Comparison of ENCODE assay signal across 8 mouse cellular contexts in genomic region chr2:153214771-153215259, GRCm38 (mm10). TPM values are rescaled to one million over a fixed set of nuclear protein-coding genes. Genes with fewer than 3 reads are reported as not detected.
DNase-seq lines count a peak whose midpoint lies in the region; ATAC-seq and TF ChIP-seq lines count a peak whose summit lies in the region.
"Had no signal": no experiment of that assay in that cellular context is flagged by ENCODE, and none has a peak within 500 bp of the region (broad histone marks: within the 10 kb centered on the region; RNA-seq: fewer than 3 reads in every experiment).

No protein-coding gene starts in this region.

- H3K27ac ChIP-seq in liver, embryonic 12.5 days, result peak overlapping the region; percentile 55
- no peak overlapping the region for H3K27ac ChIP-seq in midbrain, embryonic 14.5 days (replicated peaks; ENCODE audit: low read depth, low read length)

- H3K27me3 ChIP-seq in C2C12 (ENCODE audit: control insufficient read depth, insufficient read depth, insufficient read length) (no peaks in the 10 kb centered on the region), G1E (ENCODE audit: insufficient read depth, low read length) (no peaks in the 10 kb centered on the region), myocyte (ENCODE audit: control insufficient read depth, insufficient read depth, insufficient read length) (no peaks in the 10 kb centered on the region)
- H3K27me3 ChIP-seq in liver, embryonic 12.5 days (replicated peaks), result no peaks in the 10 kb centered on the region
- H3K27me3 ChIP-seq in midbrain, embryonic 14.5 days (ENCODE audit: control insufficient read depth, insufficient read depth, low read length), result no peaks in the 10 kb centered on the region

- peaks cover 54% of the 10 kb centered on the region for H3K4me1 ChIP-seq in G1E (ENCODE audit: insufficient read depth, low read depth, low read length)
- peaks cover 41% of the 10 kb centered on the region for H3K4me1 ChIP-seq in liver, embryonic 12.5 days
- H3K4me1 ChIP-seq in midbrain, embryonic 14.5 days (ENCODE audit: control insufficient read depth, insufficient read depth, low read length), result no peaks in the 10 kb centered on the region

- peak overlapping the region; percentile 25; the same call in 1 of the 2 replicates for H3K4me2 ChIP-seq in liver, embryonic 12.5 days
- H3K4me2 ChIP-seq in myocyte (ENCODE audit: low read depth), result no peak overlapping the region
- no peak overlapping the region for H3K4me2 ChIP-seq in midbrain, embryonic 14.5 days (ENCODE audit: low read length)

- no peaks in the 10 kb centered on the region for H3K9me3 ChIP-seq in G1E (replicated peaks)
- no peaks in the 10 kb centered on the region for H3K9me3 ChIP-seq in liver, embryonic 12.5 days (replicated peaks)
- H3K9me3 ChIP-seq in midbrain, embryonic 14.5 days (ENCODE audit: control insufficient read depth, low read length), result no peaks in the 10 kb centered on the region

- H3ac ChIP-seq in C2C12 (ENCODE audit: control insufficient read depth, insufficient read length, low read depth), result no peak overlapping the region
- H3ac ChIP-seq in myocyte (ENCODE audit: control insufficient read depth, insufficient read length), result no peak overlapping the region

- H3K4me3 ChIP-seq in C2C12 (ENCODE audit: insufficient read depth, poor library complexity, severe bottlenecking) (no peak overlapping the region), G1E (ENCODE audit: low read depth, low read length) (no peak overlapping the region), myocyte (no peak overlapping the region)
- H3K4me3 ChIP-seq in liver, embryonic 12.5 days, result no peak overlapping the region
- no peak overlapping the region for H3K4me3 ChIP-seq in midbrain, embryonic 14.5 days (replicated peaks; ENCODE audit: low read depth, low read length)

- DNase-seq in G1E (ENCODE audit: low spot score), result peak; percentile 29
- no peak for DNase-seq in urinary bladder, postnatal 36 days (ENCODE audit: low spot score in 2 of 2)
- no peak for DNase-seq in midbrain, embryonic 14.5 days
- no peak for DNase-seq in right cerebral cortex, postnatal 36 days (ENCODE audit: low spot score in 2 of 2)
- DNase-seq: kidney, adult 2 months had no signal

- TF ChIP-seq POLR2A in myocyte (IDR thresholded peaks at IDR 0.05; ENCODE audit: insufficient read length, low read depth), result no peak

- no peak overlapping the region for H3K9ac ChIP-seq in liver, embryonic 12.5 days
- H3K9ac ChIP-seq in midbrain, embryonic 14.5 days (replicated peaks; ENCODE audit: low read length), result no peak overlapping the region

- H3K36me3 ChIP-seq in C2C12 (ENCODE audit: control insufficient read depth, insufficient read depth), result peaks cover 5% of the 10 kb centered on the region
- H3K36me3 ChIP-seq in G1E (replicated peaks), result peaks cover 8% of the 10 kb centered on the region
- peaks cover 10% of the 10 kb centered on the region for H3K36me3 ChIP-seq in liver, embryonic 12.5 days
- H3K36me3 ChIP-seq in myocyte (ENCODE audit: control insufficient read depth, insufficient read depth), result no peaks in the 10 kb centered on the region
- peaks cover 9% of the 10 kb centered on the region for H3K36me3 ChIP-seq in midbrain, embryonic 14.5 days (ENCODE audit: control insufficient read depth, insufficient read depth, low read length)

- H3K79me2 ChIP-seq in C2C12 (ENCODE audit: control insufficient read depth, insufficient read depth) (no peaks in the 10 kb centered on the region), myocyte (ENCODE audit: control insufficient read depth, insufficient read depth) (no peaks in the 10 kb centered on the region)

- 28% methylated on average over 6 of the region's 6 CpGs for WGBS in liver, embryonic 12.5 days (ENCODE audit: insufficient replicate concordance)
- WGBS in midbrain, embryonic 14.5 days, result 84% methylated on average over 6 of the region's 6 CpGs

- H3K79me3 ChIP-seq in C2C12 (ENCODE audit: low read depth), result no peaks in the 10 kb centered on the region

- ATAC-seq in G1E (ENCODE audit: extremely low read depth, insufficient number of reproducible peaks, low FRiP score, poor library complexity, severe bottlenecking), result peak; percentile 65
- ATAC-seq in liver, embryonic 12.5 days, result peak; percentile 49
- no peak for ATAC-seq in midbrain, embryonic 14.5 days (ENCODE audit: low FRiP score, low TSS enrichment)

- TF ChIP-seq CTCF in C2C12 (IDR thresholded peaks at IDR 0.05; ENCODE audit: control insufficient read depth, insufficient read depth, insufficient read length) (no peak), G1E (IDR thresholded peaks at IDR 0.05; ENCODE audit: low read depth, low read length) (no peak)

TF ChIP-seq in C2C12, 6 proteins besides CTCF, POLR2A, EP300 and RAD21:
- TF ChIP-seq FOSL1 (IDR thresholded peaks at IDR 0.05; ENCODE audit: insufficient read depth, low read length, poor library complexity, severe bottlenecking) (no peak), USF1 (IDR thresholded peaks at IDR 0.05; ENCODE audit: low read depth) (peak; percentile 44)

TF ChIP-seq in myocyte, 11 proteins besides CTCF, POLR2A, EP300 and RAD21:
- TF ChIP-seq MAX (IDR thresholded peaks at IDR 0.05; ENCODE audit: low read depth) (no peak), MYOD1 (IDR thresholded peaks at IDR 0.05; ENCODE audit: control insufficient read depth in 1 of 3, insufficient read length in 2 of 3, low read depth in 2 of 3) (no peak), REST (IDR thresholded peaks at IDR 0.05; ENCODE audit: insufficient read depth, insufficient read length) (no peak), MYOG (IDR thresholded peaks at IDR 0.05; ENCODE audit: control insufficient read depth in 1 of 3, insufficient read depth in 1 of 3, insufficient read length in 2 of 3, low read depth in 2 of 3) (no peak), USF1 (IDR thresholded peaks at IDR 0.05; ENCODE audit: low read depth) (peak; percentile 17), POLR2AphosphoS2 (IDR thresholded peaks at IDR 0.05; ENCODE audit: insufficient read length, low read depth) (peak; percentile 33)

RNA-seq across cellular contexts. Expression of gene Tspyl3, which starts 10.4 kb away (rescaled TPM):
- polyA plus RNA-seq in C2C12 (2012; fragmentation: generic; extraction: Trizol), result 0.08 TPM
- total RNA-seq in G1E (2014; fragmentation: Nextera tagmentation), result 1.1 TPM in 1 of 2 replicates, not detected in the other
- 0.23 and 0.27 TPM in 2 replicates for total RNA-seq in G1E (2017)
- polyA plus RNA-seq in G1E (2012), result 0.27 and 0.32 TPM in 2 replicates
- 4.1 and 4.6 TPM in 2 replicates for polyA plus RNA-seq in liver, embryonic 12.5 days (2016; fragmentation: Nextera tagmentation; extraction: Ambion mirVana)
- 0.12 TPM for polyA plus RNA-seq in myocyte (2012; fragmentation: generic; extraction: Trizol)
- 30.2 and 37.5 TPM in 2 replicates for polyA plus RNA-seq in midbrain, embryonic 14.5 days (2014; fragmentation: Nextera tagmentation; extraction: Ambion mirVana)

RNA-seq across cellular contexts. Expression of gene Plagl2, which starts 26.4 kb away (rescaled TPM):
- polyA plus RNA-seq in C2C12 (2012; fragmentation: generic; extraction: Trizol) (4.5 TPM), G1E (2012) (27.5 and 35.9 TPM in 2 replicates), myocyte (2012; fragmentation: generic; extraction: Trizol) (4.2 TPM)
- total RNA-seq in G1E (2014; fragmentation: Nextera tagmentation) (106 and 108 TPM in 2 replicates), G1E (2017) (11.0 and 12.5 TPM in 2 replicates)
- polyA plus RNA-seq in liver, embryonic 12.5 days (2016; fragmentation: Nextera tagmentation; extraction: Ambion mirVana), result 24.4 and 26.8 TPM in 2 replicates
- 7.3 and 11.5 TPM in 2 replicates for polyA plus RNA-seq in midbrain, embryonic 14.5 days (2014; fragmentation: Nextera tagmentation; extraction: Ambion mirVana)

RNA-seq across cellular contexts. Expression of gene Pofut1, which starts 26.5 kb away (rescaled TPM):
- polyA plus RNA-seq in C2C12 (2012; fragmentation: generic; extraction: Trizol) (14.3 TPM), G1E (2012) (11.2 and 12.8 TPM in 2 replicates), myocyte (2012; fragmentation: generic; extraction: Trizol) (12.2 TPM)
- total RNA-seq in G1E (2014; fragmentation: Nextera tagmentation) (26.5 and 33.7 TPM in 2 replicates), G1E (2017) (29.5 and 30.0 TPM in 2 replicates)
- polyA plus RNA-seq in liver, embryonic 12.5 days (2016; fragmentation: Nextera tagmentation; extraction: Ambion mirVana), result 3.6 and 4.3 TPM in 2 replicates
- 5.6 and 6.0 TPM in 2 replicates for polyA plus RNA-seq in midbrain, embryonic 14.5 days (2014; fragmentation: Nextera tagmentation; extraction: Ambion mirVana)

RNA-seq across cellular contexts. Expression of gene Tm9sf4, which starts 53.7 kb away (rescaled TPM):
- polyA plus RNA-seq in C2C12 (2012; fragmentation: generic; extraction: Trizol) (43.4 TPM), G1E (2012) (27.9 and 35.2 TPM in 2 replicates), myocyte (2012; fragmentation: generic; extraction: Trizol) (55.4 TPM)
- total RNA-seq in G1E (2014; fragmentation: Nextera tagmentation) (90.5 and 109 TPM in 2 replicates), G1E (2017) (42.9 and 46.8 TPM in 2 replicates)
- polyA plus RNA-seq in liver, embryonic 12.5 days (2016; fragmentation: Nextera tagmentation; extraction: Ambion mirVana), result 43.4 and 44.8 TPM in 2 replicates
- polyA plus RNA-seq in midbrain, embryonic 14.5 days (2014; fragmentation: Nextera tagmentation; extraction: Ambion mirVana), result 80.1 and 89.8 TPM in 2 replicates
